Mouse (Mus musculus) stomach, embryonic 15.5 days (tissue): ENCODE measurements around the gene Kif1b. TPM values are rescaled to one million over a fixed set of nuclear protein-coding genes. Genes with fewer than 3 reads are reported as not detected.

ENCODE experiments used
- ATAC-seq: fragments of 200-750 bp; cut with Nextera tagmentation; 2 replicates; pipeline ENCODE4 v1.8.0; 2017; ENCODE audit warnings: low read depth, moderate number of reproducible peaks, moderate TSS enrichment; ENCODE audit not compliant: insufficient read depth, low FRiP score
- H3K27ac ChIP-seq: fragments of 300-500 bp; sonication (generic); 2 replicates; pipeline ENCODE4 v1.5.1; 2015; ENCODE audit warnings: mild to moderate bottlenecking, inconsistent platforms
- H3K27me3 ChIP-seq: fragments of 300-500 bp; sonication (generic); replicated peaks from 2 replicates; pipeline ENCODE4 v1.6.1; 2015; ENCODE audit warnings: inconsistent platforms
- H3K36me3 ChIP-seq: fragments of 300-500 bp; sonication (generic); 2 replicates; pipeline ENCODE4 v1.6.1; 2015; ENCODE audit warnings: inconsistent platforms
- H3K4me1 ChIP-seq: fragments of 300-500 bp; sonication (generic); 2 replicates; pipeline ENCODE4 v1.6.1; 2015; ENCODE audit warnings: inconsistent platforms
- H3K4me2 ChIP-seq: fragments of 300-500 bp; sonication (generic); 2 replicates; pipeline ENCODE4 v1.6.1; 2015; ENCODE audit warnings: mild to moderate bottlenecking, inconsistent platforms
- H3K4me3 ChIP-seq: fragments of 300-500 bp; sonication (generic); replicated peaks from 2 replicates; pipeline ENCODE4 v1.5.1; 2015; ENCODE audit warnings: inconsistent platforms
- H3K9ac ChIP-seq: fragments of 300-500 bp; sonication (generic); 2 replicates; pipeline ENCODE4 v1.6.1; 2015; ENCODE audit warnings: inconsistent platforms
- H3K9me3 ChIP-seq: fragments of 300-500 bp; sonication (generic); 2 replicates; pipeline ENCODE4 v1.6.1; 2016; ENCODE audit warnings: inconsistent platforms
- WGBS: fragments of 180-500 bp; shearing (Covaris S2); methylation state at CpG from one replicate; pipeline ENCODE4 v1.1.7; 2015; 5-methylcytosine and 5-hydroxymethylcytosine counted together
- polyA plus RNA-seq: library from polyadenylated mRNA; unstranded; fragments of >200 nt; fragmentation: Nextera tagmentation; extraction: Ambion mirVana; gene quantifications from 2 replicates; pipeline ENCODE4 v1.2.1, GENCODE M21; 2015

The Kif1b gene
- polyA plus RNA-seq, 1 experiment from 2014 or later = 39.3 TPM

DNA sequence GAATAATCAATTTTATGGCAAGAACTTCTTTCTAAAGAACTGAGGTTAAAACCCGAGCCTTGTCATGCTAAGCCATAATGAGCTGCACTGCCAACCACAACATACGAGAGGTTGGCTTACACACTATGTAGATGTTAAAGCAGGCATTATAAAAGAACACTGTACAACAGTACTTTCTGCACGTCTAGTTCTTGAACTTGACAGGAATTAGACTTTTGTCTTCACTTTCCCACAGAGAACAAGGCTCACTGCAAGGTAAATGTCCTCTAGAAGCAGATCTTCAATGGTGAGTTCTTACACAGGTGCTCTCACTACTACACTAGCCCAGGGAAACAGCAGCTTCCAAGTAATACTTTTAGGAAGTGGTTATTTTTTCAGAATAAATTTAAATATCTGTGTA is 46.0 kb downstream of the Kif1b start:
- no peak overlapping the region for H3K4me2 ChIP-seq
- 67% methylated on average over 3 of the region's 3 CpGs for WGBS
- H3K27ac ChIP-seq = no peak overlapping the region
- no peaks in the 10 kb centered on the region for H3K4me1 ChIP-seq
- no peaks in the 10 kb centered on the region for H3K9me3 ChIP-seq
- no peak overlapping the region for H3K4me3 ChIP-seq
- no peak for ATAC-seq
- peaks cover 14% of the 10 kb centered on the region for H3K36me3 ChIP-seq
- H3K27me3 ChIP-seq = no peaks in the 10 kb centered on the region
- H3K9ac ChIP-seq = no peak overlapping the region

DNA sequence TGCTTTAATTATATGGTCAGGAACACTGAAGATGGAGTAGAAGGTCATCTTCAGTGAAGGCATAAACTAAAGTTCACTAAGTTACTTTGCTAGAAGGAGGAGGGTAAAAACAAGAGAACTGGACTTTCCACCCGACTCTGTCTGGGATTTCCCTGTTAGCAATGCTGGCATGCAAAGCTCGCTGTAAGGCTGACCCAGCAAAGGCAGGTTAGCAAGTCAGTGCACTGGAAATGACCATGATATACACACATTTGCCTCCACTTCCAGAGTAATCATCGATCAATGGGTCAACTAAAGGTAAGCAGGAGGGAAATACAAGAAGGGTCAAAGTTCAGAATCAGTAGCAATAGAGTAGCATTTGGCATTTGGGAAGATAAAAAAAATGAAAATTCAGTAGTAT is 46.6 kb downstream of the Kif1b start:
- 84% methylated on average over 3 of the region's 3 CpGs for WGBS
- Histone ChIP-seq H3K4me1 (no peaks in the 10 kb centered on the region), H3K4me2 (no peak overlapping the region), H3K36me3 (peaks cover 11% of the 10 kb centered on the region), H3K9ac (no peak overlapping the region), H3K27ac (no peak overlapping the region), H3K9me3 (no peaks in the 10 kb centered on the region), H3K4me3 (no peak overlapping the region), H3K27me3 (no peaks in the 10 kb centered on the region)
- ATAC-seq = no peak

DNA sequence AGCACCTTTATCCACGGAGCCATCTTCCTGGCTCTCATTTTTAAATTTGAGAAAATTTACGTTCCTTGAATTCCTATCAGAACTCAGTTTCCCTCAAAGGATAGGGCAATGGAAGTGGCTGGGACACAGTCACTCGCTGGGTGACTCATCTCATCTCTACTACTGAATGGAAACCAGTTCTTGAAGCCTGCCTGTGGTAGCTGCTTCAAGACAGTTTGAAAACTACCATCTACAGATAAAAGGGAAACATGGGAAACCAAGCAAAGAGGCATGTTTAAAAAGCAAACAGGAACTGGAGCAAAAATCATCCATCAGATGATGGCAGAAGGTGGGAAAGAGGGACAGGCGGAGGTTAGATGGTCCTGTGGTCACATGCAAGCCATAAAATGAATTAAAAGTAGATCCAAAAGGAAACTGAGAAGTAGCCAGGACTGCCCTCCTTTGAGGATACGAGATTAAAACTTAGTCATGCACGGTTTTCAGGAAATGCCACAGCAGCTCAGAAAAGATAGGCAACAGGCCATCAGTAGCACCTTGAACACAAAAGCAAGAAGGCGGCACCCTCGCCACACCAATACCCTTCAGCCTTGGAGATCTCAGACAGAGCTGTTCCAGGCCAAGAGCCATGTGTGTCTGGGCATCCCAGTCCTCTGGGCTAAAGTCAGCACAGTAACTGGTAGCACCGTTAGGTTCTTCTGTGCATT is 48.0 kb downstream of the Kif1b start:
- H3K4me3 ChIP-seq = no peak overlapping the region
- no peaks in the 10 kb centered on the region for H3K27me3 ChIP-seq
- ATAC-seq = no peak
- H3K9me3 ChIP-seq = no peaks in the 10 kb centered on the region
- H3K27ac ChIP-seq = no peak overlapping the region
- no peaks in the 10 kb centered on the region for H3K4me1 ChIP-seq
- 90% methylated on average over 9 of the region's 9 CpGs for WGBS
- H3K4me2 ChIP-seq = no peak overlapping the region
- peaks cover 9% of the 10 kb centered on the region for H3K36me3 ChIP-seq
- H3K9ac ChIP-seq = no peak overlapping the region

DNA sequence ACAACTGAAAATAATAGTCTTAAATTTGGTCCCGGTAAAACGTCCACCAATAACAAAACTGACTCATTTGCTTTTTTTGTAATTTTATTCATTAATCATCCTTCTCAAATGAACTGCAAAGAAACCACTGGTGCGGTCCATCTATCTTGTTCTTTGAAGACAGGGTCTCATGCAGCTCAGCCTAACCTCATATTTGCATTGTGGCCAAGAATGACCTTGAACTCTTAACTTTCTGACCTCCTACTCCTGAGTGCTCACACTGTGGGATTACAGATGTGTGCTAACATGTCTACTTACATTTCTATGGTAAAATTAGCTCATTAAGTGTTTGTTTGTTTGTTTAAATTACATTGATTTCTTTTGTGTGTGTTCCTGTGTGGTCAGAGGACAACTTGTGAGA is 48.6 kb downstream of the Kif1b start:
- Histone ChIP-seq H3K27ac (no peak overlapping the region), H3K9ac (no peak overlapping the region), H3K4me3 (no peak overlapping the region), H3K27me3 (no peaks in the 10 kb centered on the region), H3K36me3 (peaks cover 11% of the 10 kb centered on the region), H3K9me3 (no peaks in the 10 kb centered on the region), H3K4me2 (no peak overlapping the region), H3K4me1 (no peaks in the 10 kb centered on the region)
- WGBS = 78% methylated on average over 3 of the region's 3 CpGs
- ATAC-seq = no peak

DNA sequence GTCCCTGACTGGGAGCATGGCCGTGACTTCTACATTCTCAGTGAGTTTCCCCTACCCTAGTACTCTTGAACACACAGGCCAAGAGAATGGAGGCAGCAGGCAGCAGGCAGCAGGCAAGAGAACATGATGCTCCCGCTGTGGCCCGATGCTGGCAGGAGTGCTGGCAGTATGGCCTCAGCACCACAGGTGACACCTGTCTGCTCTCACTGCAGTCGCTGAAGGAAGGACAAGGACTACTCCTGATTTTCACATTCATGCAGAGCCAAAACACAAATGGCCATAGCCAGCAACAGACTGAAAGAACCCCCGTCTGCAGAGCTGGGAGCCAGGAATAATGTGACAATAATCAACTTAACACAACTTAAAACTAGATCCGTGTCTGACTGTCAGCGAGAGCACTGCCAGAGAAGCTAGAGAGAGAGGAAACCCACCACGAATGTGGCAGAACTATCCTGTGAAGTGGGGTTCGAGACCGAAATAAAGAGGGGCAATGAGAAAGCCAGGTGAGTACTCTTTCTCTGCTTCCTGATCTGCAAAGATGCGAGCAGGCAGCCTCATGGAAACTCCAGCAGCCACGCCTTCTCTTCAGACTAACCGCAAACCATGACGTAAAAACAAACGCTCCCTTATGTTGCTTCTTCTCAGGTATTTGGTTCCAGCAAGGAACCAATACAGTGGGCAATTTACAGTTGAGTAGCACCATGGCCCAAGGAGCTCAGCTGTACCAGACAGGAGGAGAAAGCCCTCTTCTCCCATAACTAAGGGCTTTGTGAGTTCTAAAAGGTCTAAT is 50.8 kb downstream of the Kif1b start:
- H3K27ac ChIP-seq = no peak overlapping the region
- H3K4me1 ChIP-seq = no peaks in the 10 kb centered on the region
- H3K9me3 ChIP-seq = no peaks in the 10 kb centered on the region
- no peak overlapping the region for H3K4me3 ChIP-seq
- H3K9ac ChIP-seq = no peak overlapping the region
- no peak overlapping the region for H3K4me2 ChIP-seq
- no peak for ATAC-seq
- H3K27me3 ChIP-seq = no peaks in the 10 kb centered on the region
- peaks cover 7% of the 10 kb centered on the region; the same call in 1 of the 2 replicates for H3K36me3 ChIP-seq
- WGBS = 88% methylated on average over 15 of the region's 15 CpGs

DNA sequence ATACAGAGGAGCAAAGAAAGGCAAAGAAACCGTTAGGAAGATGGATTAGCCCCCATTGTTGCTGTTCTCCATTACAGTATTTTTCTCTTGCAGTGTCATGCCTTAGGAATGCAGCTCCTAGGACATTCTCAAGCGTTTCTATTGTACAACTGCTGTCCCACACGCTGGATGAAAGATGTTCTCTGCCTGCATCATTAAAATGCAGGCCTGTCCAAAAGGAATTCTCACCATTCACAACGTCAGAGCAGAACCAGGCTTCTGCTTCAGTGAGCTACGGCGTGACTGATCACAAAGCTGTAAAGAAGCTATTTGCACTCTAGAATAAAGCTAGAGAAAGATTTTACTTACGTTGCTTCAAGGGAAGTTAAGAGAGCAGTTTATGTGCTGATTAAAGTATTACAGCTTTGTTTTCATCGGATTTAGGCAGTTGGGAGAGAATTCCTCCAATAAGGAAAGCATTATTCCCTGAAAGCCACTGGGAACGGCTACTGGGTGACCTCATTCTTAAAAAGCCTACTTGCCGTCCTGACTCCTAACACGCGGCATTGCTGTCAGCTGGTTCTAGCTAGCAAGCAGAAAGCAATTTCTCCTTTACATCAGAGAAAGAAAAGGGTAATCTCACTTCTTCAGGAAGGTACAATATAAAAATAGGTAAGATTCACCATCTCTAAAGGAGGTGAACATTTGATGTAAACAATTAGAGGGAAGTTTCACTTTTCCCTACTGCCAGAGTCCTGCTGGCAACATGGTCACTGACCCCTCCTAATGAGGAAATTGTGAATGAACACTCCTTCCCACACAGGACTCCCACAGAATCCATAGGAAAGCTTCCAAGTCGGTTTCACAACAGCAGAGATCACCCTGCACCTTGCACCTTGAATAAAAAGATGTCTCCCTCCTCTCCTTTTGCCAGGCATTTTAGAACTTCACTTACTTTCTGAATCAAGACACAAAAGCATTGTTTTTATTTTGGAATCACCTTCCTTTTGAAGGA is 51.9 kb downstream of the Kif1b start:
- Histone ChIP-seq H3K36me3 (peaks cover 11% of the 10 kb centered on the region; the same call in 1 of the 2 replicates), H3K27ac (peak overlapping the region; percentile 52), H3K9me3 (no peaks in the 10 kb centered on the region), H3K9ac (no peak overlapping the region), H3K4me2 (no peak overlapping the region), H3K27me3 (no peaks in the 10 kb centered on the region), H3K4me1 (no peaks in the 10 kb centered on the region), H3K4me3 (no peak overlapping the region)
- 46% methylated on average over 13 of the region's 13 CpGs for WGBS
- ATAC-seq = no peak; the same call in 1 of the 2 replicates

DNA sequence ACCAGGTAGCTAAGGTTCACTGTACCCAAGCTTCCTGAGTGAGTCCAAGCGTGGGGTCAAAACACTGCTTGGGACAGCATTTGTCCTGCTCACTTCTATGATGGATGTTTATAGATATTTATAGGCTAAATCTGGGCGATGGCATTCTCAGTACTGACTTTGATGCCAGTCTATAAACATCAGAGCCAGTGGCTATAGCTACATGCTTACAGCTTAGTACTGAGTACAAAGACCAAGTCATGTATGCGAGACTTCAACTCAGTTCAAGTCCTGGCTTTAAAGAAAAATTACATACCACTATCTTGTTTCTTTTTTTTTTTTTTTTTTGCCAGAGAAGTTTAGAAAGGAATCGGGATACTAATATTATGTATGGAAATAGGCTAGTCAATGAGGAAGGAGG is 52.7 kb downstream of the Kif1b start:
- Histone ChIP-seq H3K27me3 (no peaks in the 10 kb centered on the region), H3K27ac (peak overlapping the region; percentile 52; the same call in 1 of the 2 replicates), H3K9me3 (no peaks in the 10 kb centered on the region), H3K36me3 (peaks cover 13% of the 10 kb centered on the region; the same call in 1 of the 2 replicates), H3K4me3 (no peak overlapping the region), H3K4me1 (no peaks in the 10 kb centered on the region), H3K4me2 (no peak overlapping the region), H3K9ac (no peak overlapping the region)
- ATAC-seq = no peak
- WGBS = 74% methylated on average over 4 of the region's 4 CpGs

DNA sequence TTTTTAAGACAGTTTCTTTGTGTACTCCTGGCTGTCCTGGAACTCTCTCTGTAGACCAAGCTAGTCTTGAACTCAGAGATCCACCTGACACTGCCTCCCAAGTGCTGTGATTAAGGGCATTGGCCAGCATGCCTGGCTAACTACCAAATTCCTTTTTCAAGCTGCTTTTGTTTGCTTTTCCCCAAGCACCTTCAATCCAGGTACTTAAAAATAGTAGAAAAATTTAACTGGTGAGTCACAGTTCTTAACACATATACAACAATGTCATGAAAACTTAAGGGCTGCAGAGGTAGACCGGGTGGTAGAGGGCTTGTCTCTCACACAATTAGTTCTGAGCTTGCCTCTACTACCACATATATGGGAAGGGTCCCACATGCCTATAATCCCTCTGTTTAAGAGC is 58.2 kb downstream of the Kif1b start:
- no peak for ATAC-seq
- H3K4me2 ChIP-seq = no peak overlapping the region
- 78% methylated on average over 1 of the region's 1 CpGs for WGBS
- H3K9ac ChIP-seq = no peak overlapping the region
- H3K27me3 ChIP-seq = no peaks in the 10 kb centered on the region
- no peaks in the 10 kb centered on the region for H3K9me3 ChIP-seq
- no peak overlapping the region for H3K27ac ChIP-seq
- H3K4me3 ChIP-seq = no peak overlapping the region
- peaks cover 17% of the 10 kb centered on the region for H3K36me3 ChIP-seq
- H3K4me1 ChIP-seq = no peaks in the 10 kb centered on the region

DNA sequence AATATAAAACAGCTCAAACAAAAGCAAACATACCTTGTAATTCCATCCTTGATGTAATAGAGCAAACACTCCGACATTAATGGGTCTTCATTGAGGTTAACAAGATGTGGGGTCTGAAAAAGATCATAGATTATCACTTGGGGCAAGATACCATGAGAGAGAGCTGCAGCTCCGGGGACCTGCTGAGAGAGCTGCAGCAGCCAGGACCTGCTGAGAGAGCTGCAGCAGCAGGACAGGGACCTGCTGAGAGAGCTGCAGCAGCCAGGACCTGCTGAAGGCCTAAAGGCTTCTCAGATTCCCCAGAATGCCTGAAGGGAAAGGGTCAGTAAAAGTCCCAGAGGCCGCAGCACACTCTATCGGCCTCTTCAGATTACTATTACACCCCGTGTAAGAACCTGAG is 59.7 kb downstream of the Kif1b start:
- WGBS = 75% methylated on average over 5 of the region's 5 CpGs
- Histone ChIP-seq H3K4me3 (no peak overlapping the region), H3K9me3 (no peaks in the 10 kb centered on the region), H3K4me2 (no peak overlapping the region), H3K4me1 (no peaks in the 10 kb centered on the region), H3K27me3 (no peaks in the 10 kb centered on the region), H3K27ac (no peak overlapping the region), H3K36me3 (peaks cover 20% of the 10 kb centered on the region), H3K9ac (no peak overlapping the region)
- no peak for ATAC-seq

DNA sequence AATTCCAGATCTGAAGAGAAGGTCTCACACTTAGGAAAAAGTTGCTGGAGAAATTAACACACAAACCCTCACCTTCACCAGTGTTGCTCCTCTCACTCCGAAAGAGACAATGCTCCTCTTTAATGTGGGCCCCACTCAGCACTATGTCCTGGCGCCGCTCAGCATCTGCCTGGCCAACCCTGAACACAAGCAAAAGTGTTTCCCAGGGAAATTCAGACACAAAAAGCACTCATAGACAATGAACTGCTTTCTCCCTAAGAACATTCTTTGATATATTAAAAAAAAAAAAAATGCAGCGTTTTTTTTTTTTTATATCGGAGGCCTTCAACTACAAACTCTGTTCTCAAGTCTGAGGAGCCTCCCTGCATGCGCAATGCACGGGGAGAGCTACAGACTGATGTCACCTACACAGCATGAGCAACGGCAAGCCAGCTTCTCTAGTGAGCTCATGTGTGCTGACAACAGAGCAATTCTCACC is 60.3 kb downstream of the Kif1b start:
- no peaks in the 10 kb centered on the region for H3K27me3 ChIP-seq
- no peaks in the 10 kb centered on the region for H3K4me1 ChIP-seq
- no peak overlapping the region for H3K9ac ChIP-seq
- no peak overlapping the region for H3K4me3 ChIP-seq
- H3K9me3 ChIP-seq = no peaks in the 10 kb centered on the region
- H3K4me2 ChIP-seq = no peak overlapping the region
- no peak for ATAC-seq
- no peak overlapping the region for H3K27ac ChIP-seq
- H3K36me3 ChIP-seq = peaks cover 20% of the 10 kb centered on the region
- WGBS = 79% methylated on average over 8 of the region's 8 CpGs

DNA sequence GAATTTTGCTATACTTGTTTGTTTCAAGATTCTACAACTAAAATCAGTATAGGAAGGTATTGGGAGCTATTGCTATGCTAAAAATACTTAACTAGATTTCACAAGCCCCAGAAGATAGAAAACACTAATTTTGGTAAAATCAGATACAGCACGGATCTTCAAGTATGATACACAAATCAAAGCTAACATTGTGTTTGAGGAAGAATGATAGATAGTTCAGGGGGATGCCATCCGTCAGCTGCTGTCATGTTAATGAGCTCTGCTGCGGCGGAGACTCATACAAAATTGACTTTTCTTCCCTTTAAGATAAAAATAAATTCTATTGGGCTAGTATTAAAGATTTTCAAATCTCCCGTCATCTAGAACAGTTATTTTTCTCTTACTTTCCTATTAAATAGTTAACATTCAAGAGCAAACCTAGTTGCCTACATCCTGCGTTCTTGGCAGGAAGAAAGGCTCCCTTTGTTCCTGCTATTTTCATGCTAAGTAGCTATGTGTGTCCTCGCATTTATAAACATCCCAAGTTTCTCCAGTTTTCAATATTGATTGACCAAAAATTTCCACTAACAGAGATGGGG is 60.8 kb downstream of the Kif1b start:
- Histone ChIP-seq H3K9ac (no peak overlapping the region), H3K27me3 (no peaks in the 10 kb centered on the region), H3K4me1 (no peaks in the 10 kb centered on the region), H3K4me3 (no peak overlapping the region), H3K4me2 (no peak overlapping the region), H3K27ac (no peak overlapping the region), H3K9me3 (no peaks in the 10 kb centered on the region), H3K36me3 (peaks cover 20% of the 10 kb centered on the region)
- 66% methylated on average over 7 of the region's 7 CpGs for WGBS
- no peak for ATAC-seq
